Mouse (Mus musculus) kidney, embryonic 14.5 days (tissue): ENCODE data around the gene Hoxd4. TPM values are rescaled to one million over a fixed set of nuclear protein-coding genes. Genes with fewer than 3 reads are reported as not detected.

Experiments
- ATAC-seq: fragments of 200-750 bp; cut with Nextera tagmentation; 2 replicates; pipeline ENCODE4 v1.8.0; 2017; ENCODE audit warnings: moderate number of reproducible peaks, mild to moderate bottlenecking, moderate TSS enrichment, moderate library complexity; ENCODE audit not compliant: low FRiP score, low TSS enrichment
- H3K27ac ChIP-seq: fragments of 300-500 bp; sonication (generic); 2 replicates; pipeline ENCODE4 v1.5.1; 2014; ENCODE audit warnings: low read depth, mild to moderate bottlenecking, low read length, moderate library complexity, mixed read lengths
- H3K27me3 ChIP-seq: fragments of 300-500 bp; sonication (generic); 2 replicates; pipeline ENCODE4 v1.6.1; 2014; ENCODE audit warnings: mild to moderate bottlenecking, low read length; ENCODE audit not compliant: control insufficient read depth, insufficient read depth
- H3K36me3 ChIP-seq: fragments of 300-500 bp; sonication (generic); 2 replicates; pipeline ENCODE4 v1.6.1; 2014; ENCODE audit warnings: low read length, mixed read lengths; ENCODE audit not compliant: control insufficient read depth, insufficient read depth
- H3K4me1 ChIP-seq: fragments of 300-500 bp; sonication (generic); 2 replicates; pipeline ENCODE4 v1.6.1; 2014; ENCODE audit warnings: low read length, mixed read lengths; ENCODE audit not compliant: control insufficient read depth, insufficient read depth
- H3K4me2 ChIP-seq: fragments of 300-500 bp; sonication (generic); replicated peaks from 2 replicates; pipeline ENCODE4 v1.6.1; 2014; ENCODE audit warnings: low read depth, mild to moderate bottlenecking, low read length
- H3K4me3 ChIP-seq: fragments of 300-500 bp; sonication (generic); 2 replicates; pipeline ENCODE4 v1.5.1; 2014; ENCODE audit warnings: mild to moderate bottlenecking, low read length
- H3K9ac ChIP-seq: fragments of 300-500 bp; sonication (generic); 2 replicates; pipeline ENCODE4 v1.6.1; 2014; ENCODE audit warnings: low read depth, mild to moderate bottlenecking, low read length, moderate library complexity
- H3K9me3 ChIP-seq: fragments of 300-500 bp; sonication (generic); 2 replicates; pipeline ENCODE4 v1.6.1; 2016; ENCODE audit warnings: low read length; ENCODE audit not compliant: control insufficient read depth
- WGBS: fragments of 180-500 bp; shearing (Covaris S2); extraction: QIAGEN DNeasy Blood & Tissue Kit; methylation state at CpG from one replicate; pipeline ENCODE4 v1.1.7; 2014; 5-methylcytosine and 5-hydroxymethylcytosine counted together
- polyA plus RNA-seq: library from polyadenylated mRNA; unstranded; fragments of >200 nt; fragmentation: Nextera tagmentation; extraction: Ambion mirVana; gene quantifications from 2 replicates; pipeline ENCODE4 v1.2.1, GENCODE M21; 2014

Hoxd4 gene
- polyA plus RNA-seq, 1 experiment from 2014 or later, result 6.3 TPM

- Histone ChIP-seq H3K4me1 (peaks cover 34% of the 10 kb centered on the region), H3K36me3 (no peaks in the 10 kb centered on the region), H3K9me3 (no peaks in the 10 kb centered on the region), H3K9ac (peak overlapping the region; percentile 58), H3K27ac (peak overlapping the region; percentile 77), H3K4me3 (peak overlapping the region; percentile 29; the same call in 1 of the 2 replicates), H3K4me2 (peak overlapping the region; percentile 46), H3K27me3 (peaks cover 43% of the 10 kb centered on the region)
- ATAC-seq, result peak; percentile 66
- 11% methylated on average over 9 of the region's 9 CpGs for WGBS
Measured at GRCm38 (mm10) chr2:74676376-74677052, 35.2 kb upstream of the Hoxd4 start.

GRCm38 (mm10) chr2:74677106-74677505 is 34.6 kb upstream of the Hoxd4 start:
- no peak for ATAC-seq
- H3K27ac ChIP-seq, result peak overlapping the region; percentile 77; the same call in 1 of the 2 replicates
- H3K9ac ChIP-seq, result no peak overlapping the region
- H3K36me3 ChIP-seq, result no peaks in the 10 kb centered on the region
- peaks cover 34% of the 10 kb centered on the region for H3K4me1 ChIP-seq
- 34% methylated on average over 2 of the region's 2 CpGs for WGBS
- H3K9me3 ChIP-seq, result no peaks in the 10 kb centered on the region
- peak overlapping the region; percentile 10 for H3K4me2 ChIP-seq
- H3K27me3 ChIP-seq, result peaks cover 41% of the 10 kb centered on the region
- peak overlapping the region; percentile 6; the same call in 1 of the 2 replicates for H3K4me3 ChIP-seq

- Histone ChIP-seq H3K9me3 (no peaks in the 10 kb centered on the region), H3K36me3 (0 out of 2 replicates have a peak, but pooled peaks cover 1% of the 10 kb centered on the region), H3K4me2 (peak within 1 kb of the TSS; percentile 85), H3K27me3 (peaks cover 43% of the 10 kb centered on the region), H3K27ac (peak within 1 kb of the TSS; percentile 97), H3K4me3 (peak within 1 kb of the TSS; percentile 85), H3K9ac (peak within 1 kb of the TSS; percentile 99), H3K4me1 (peaks cover 34% of the 10 kb centered on the region)
- ATAC-seq, result no peak
- WGBS, result 2% methylated on average over 15 of the region's 15 CpGs
Measured at GRCm38 (mm10) chr2:74678891-74679595, 32.7 kb upstream of the Hoxd4 start, which contains the start of gene Hoxd11. Gene Hoxd11 (plus strand): TSS chr2:74679557.

GRCm38 (mm10) chr2:74679596-74679971 is 32.1 kb upstream of the Hoxd4 start:
- Histone ChIP-seq H3K4me2 (peak overlapping the region; percentile 85), H3K27ac (peak overlapping the region; percentile 97), H3K27me3 (peaks cover 38% of the 10 kb centered on the region), H3K4me1 (peaks cover 30% of the 10 kb centered on the region), H3K36me3 (0 out of 2 replicates have a peak, but pooled peaks cover 2% of the 10 kb centered on the region), H3K4me3 (peak overlapping the region; percentile 85), H3K9me3 (no peaks in the 10 kb centered on the region), H3K9ac (peak overlapping the region; percentile 99)
- WGBS, result under 1% methylated on average over 26 of the region's 26 CpGs
- ATAC-seq, result no peak

GRCm38 (mm10) chr2:74679980-74680379 is 31.7 kb upstream of the Hoxd4 start:
- Histone ChIP-seq H3K4me2 (peak overlapping the region; percentile 85), H3K27me3 (peaks cover 35% of the 10 kb centered on the region), H3K9me3 (no peaks in the 10 kb centered on the region), H3K4me1 (peaks cover 29% of the 10 kb centered on the region), H3K9ac (peak overlapping the region; percentile 99), H3K4me3 (peak overlapping the region; percentile 85), H3K36me3 (0 out of 2 replicates have a peak, but pooled peaks cover 2% of the 10 kb centered on the region), H3K27ac (peak overlapping the region; percentile 97)
- no peak; the same call in 1 of the 2 replicates for ATAC-seq
- WGBS, result 1% methylated on average over 23 of the region's 23 CpGs

GRCm38 (mm10) chr2:74680561-74681398 is 30.9 kb upstream of the Hoxd4 start:
- H3K9ac ChIP-seq, result peak overlapping the region; percentile 99
- peaks cover 21% of the 10 kb centered on the region for H3K4me1 ChIP-seq

GRCm38 (mm10) chr2:74681594-74682531 is 29.9 kb upstream of the Hoxd4 start:
- H3K4me3 ChIP-seq, result peak overlapping the region; percentile 85
- 0 out of 2 replicates have a peak, but pooled peaks cover 2% of the 10 kb centered on the region for H3K36me3 ChIP-seq
- under 1% methylated on average over 67 of the region's 78 CpGs for WGBS
- H3K27ac ChIP-seq, result peak overlapping the region; percentile 97
- peak overlapping the region; percentile 99 for H3K9ac ChIP-seq
- peaks cover 22% of the 10 kb centered on the region; the same call in 1 of the 2 replicates for H3K27me3 ChIP-seq
- H3K4me1 ChIP-seq, result peaks cover 12% of the 10 kb centered on the region
- no peaks in the 10 kb centered on the region for H3K9me3 ChIP-seq
- ATAC-seq, result peak; percentile 70
- H3K4me2 ChIP-seq, result peak overlapping the region; percentile 85

More at GRCm38 (mm10) chr2:74680561-74681398, 30.9 kb upstream of the Hoxd4 start:
- Histone ChIP-seq H3K4me3 (peak overlapping the region; percentile 85), H3K4me2 (peak overlapping the region; percentile 85), H3K27ac (peak overlapping the region; percentile 97), H3K27me3 (peaks cover 29% of the 10 kb centered on the region), H3K9me3 (no peaks in the 10 kb centered on the region), H3K36me3 (0 out of 2 replicates have a peak, but pooled peaks cover 2% of the 10 kb centered on the region)
- 3% methylated on average over 21 of the region's 21 CpGs for WGBS
- no peak for ATAC-seq
